Comparison of ENCODE assay signal across 10 mouse cellular contexts in genomic region chr11:21102273-21103005, GRCm38 (mm10).
"Had no signal": no experiment of that assay in that cellular context is flagged by ENCODE, and none has a peak within 500 bp of the region (broad histone marks: within the 10 kb centered on the region; RNA-seq: fewer than 3 reads in every experiment).

No protein-coding gene starts in this region.

- H3K27me3 ChIP-seq: limb, embryonic 13.5 days; midbrain, embryonic 12.5 days; stomach, embryonic 15.5 days had no signal

- H3K9me3 ChIP-seq: limb, embryonic 13.5 days; midbrain, embryonic 12.5 days; stomach, embryonic 15.5 days had no signal

- H3K4me1 ChIP-seq: limb, embryonic 13.5 days had no signal

- DNase-seq: kidney, postnatal 36 days; left cerebral cortex, postnatal 4 days; lung, adult 18-20 months; thymus, postnatal 36 days had no signal

- H3K4me3 ChIP-seq: limb, embryonic 13.5 days; midbrain, embryonic 12.5 days; stomach, embryonic 15.5 days had no signal

- ATAC-seq: midbrain, embryonic 16.5 days had no signal

- H3K27ac ChIP-seq: kidney, postnatal 0 days; limb, embryonic 13.5 days; liver, embryonic 14.5 days; midbrain, embryonic 12.5 days; stomach, embryonic 15.5 days had no signal
